Mouse (Mus musculus): Measurements from ENCODE around the gene Rsg1. TPM values are rescaled to one million over a fixed set of nuclear protein-coding genes. Genes with fewer than 3 reads are reported as not detected.

Gene Rsg1
- total RNA-seq, 2 experiments from 2014 or later: 2.5 to 5.4 TPM

- H3K27ac ChIP-seq: peak overlapping the region; percentile 85
- no peak for TF ChIP-seq CTCF (conservative IDR thresholded peaks at IDR 0.05)
- no peak overlapping the region; the same call in 1 of the 2 replicates for H3K4me3 ChIP-seq
- no peak for DNase-seq (ENCODE audit: low spot score in 2 of 2)
These were observed 30.6 kb downstream of the Rsg1 start for GRCm38 (mm10) chr4:141244401-141244800.

GRCm38 (mm10) chr4:141244931-141245425, 31.2 kb downstream of the Rsg1 start:
- Histone ChIP-seq H3K27ac (peak overlapping the region; percentile 85), H3K4me3 (no peak overlapping the region; the same call in 1 of the 2 replicates)
- peak; percentile 73 to 77 for DNase-seq (ENCODE audit: low spot score in 2 of 2)
- TF ChIP-seq CTCF (conservative IDR thresholded peaks at IDR 0.05): no peak

- Histone ChIP-seq H3K27ac (peak overlapping the region; percentile 73), H3K4me3 (peak overlapping the region; percentile 5; the same call in 1 of the 2 replicates)
- no peak for DNase-seq (ENCODE audit: low spot score in 2 of 2)
- no peak for TF ChIP-seq CTCF (conservative IDR thresholded peaks at IDR 0.05)
These were observed 32.6 kb downstream of the Rsg1 start for GRCm38 (mm10) chr4:141246089-141246997.

GRCm38 (mm10) chr4:141246998-141247350, 33.2 kb downstream of the Rsg1 start:
- Histone ChIP-seq H3K27ac (peak overlapping the region; percentile 73), H3K4me3 (peak overlapping the region; percentile 5; the same call in 1 of the 2 replicates)
- TF ChIP-seq CTCF (conservative IDR thresholded peaks at IDR 0.05): no peak
- DNase-seq (ENCODE audit: low spot score in 2 of 2): no peak

GRCm38 (mm10) chr4:141247776-141248613, 34.2 kb downstream of the Rsg1 start:
- no peak for TF ChIP-seq CTCF (conservative IDR thresholded peaks at IDR 0.05)
- H3K4me3 ChIP-seq: peak overlapping the region; percentile 36
- H3K27ac ChIP-seq: no peak overlapping the region
- DNase-seq (ENCODE audit: low spot score in 2 of 2): no peak

- Histone ChIP-seq H3K27ac (no peak overlapping the region), H3K4me3 (no peak overlapping the region)
- no peak for DNase-seq (ENCODE audit: low spot score in 2 of 2)
- no peak for TF ChIP-seq CTCF (conservative IDR thresholded peaks at IDR 0.05)
These were observed 34.8 kb downstream of the Rsg1 start for GRCm38 (mm10) chr4:141248614-141248978.

- TF ChIP-seq CTCF (conservative IDR thresholded peaks at IDR 0.05): no peak
- DNase-seq (ENCODE audit: low spot score in 2 of 2): no peak
- no peak overlapping the region for H3K27ac ChIP-seq
- no peak overlapping the region for H3K4me3 ChIP-seq
These were observed 35.6 kb downstream of the Rsg1 start for GRCm38 (mm10) chr4:141249383-141249782.

GRCm38 (mm10) chr4:141251071-141251470, 37.3 kb downstream of the Rsg1 start:
- DNase-seq (ENCODE audit: low spot score in 2 of 2): no peak
- Histone ChIP-seq H3K27ac (no peak overlapping the region), H3K4me3 (no peak overlapping the region)
- no peak for TF ChIP-seq CTCF (conservative IDR thresholded peaks at IDR 0.05)

GRCm38 (mm10) chr4:141252641-141253040, 38.9 kb downstream of the Rsg1 start:
- DNase-seq (ENCODE audit: low spot score in 2 of 2): no peak
- no peak overlapping the region for H3K4me3 ChIP-seq
- TF ChIP-seq CTCF (conservative IDR thresholded peaks at IDR 0.05): peak; percentile 51
- H3K27ac ChIP-seq: no peak overlapping the region

GRCm38 (mm10) chr4:141254234-141254633, 40.5 kb downstream of the Rsg1 start:
- no peak for TF ChIP-seq CTCF (conservative IDR thresholded peaks at IDR 0.05)
- no peak for DNase-seq (ENCODE audit: low spot score in 2 of 2)

GRCm38 (mm10) chr4:141257440-141257839, 43.7 kb downstream of the Rsg1 start:
- Histone ChIP-seq H3K27ac (no peak overlapping the region), H3K4me3 (no peak overlapping the region)
- TF ChIP-seq CTCF (conservative IDR thresholded peaks at IDR 0.05): peak; percentile 69
- no peak for DNase-seq (ENCODE audit: low spot score in 2 of 2)

More at GRCm38 (mm10) chr4:141254234-141254633, 40.5 kb downstream of the Rsg1 start:
- Histone ChIP-seq H3K27ac (no peak overlapping the region), H3K4me3 (no peak overlapping the region)

GRCm38 (mm10) chr4:141259413-141259812, 45.7 kb downstream of the Rsg1 start:
- DNase-seq (ENCODE audit: low spot score in 2 of 2): no peak
- no peak for TF ChIP-seq CTCF (conservative IDR thresholded peaks at IDR 0.05)

More at GRCm38 (mm10) chr4:141259413-141259812, 45.7 kb downstream of the Rsg1 start:
- Histone ChIP-seq H3K4me3 (no peak overlapping the region), H3K27ac (no peak overlapping the region)

Data from layer of hippocampus, adult 2 months (tissue).